Mouse (Mus musculus): ENCODE data around the gene 6030408B16Rik.

DNA sequence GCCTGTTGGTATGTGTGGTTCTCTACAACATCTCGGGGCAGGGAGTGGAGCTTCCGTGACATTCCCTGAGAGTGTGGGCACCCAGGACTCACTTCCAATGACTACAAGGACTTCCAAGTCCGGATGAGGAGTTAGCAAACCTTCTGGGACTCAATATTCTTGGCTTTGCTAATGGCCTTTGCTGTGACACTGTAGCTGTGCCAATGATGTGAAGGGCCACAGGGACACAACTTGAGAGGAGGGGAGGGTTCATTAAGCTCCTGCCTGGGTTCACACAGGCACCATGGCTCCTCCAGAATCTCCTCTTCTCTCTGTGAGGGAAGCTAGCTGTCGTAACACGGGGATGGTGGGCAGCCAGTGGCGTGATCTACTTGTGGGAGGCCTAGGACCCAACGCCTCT is 29.6 kb downstream of the 6030408B16Rik start:
- no peak for TF ChIP-seq POLR2A (IDR thresholded peaks at IDR 0.05; ENCODE audit: low read depth, low read length)
- TF ChIP-seq CTCF (conservative IDR thresholded peaks at IDR 0.05; ENCODE audit: insufficient read depth, insufficient read length, low read depth, low read length): no peak

All from kidney, adult 2 months (tissue).